Mouse (Mus musculus) mouse embryonic stem cell (cell line): Measurements from ENCODE around the gene Lsm2.
"Not testable (repeated sequence)": the region's sequence is repeated elsewhere in the genome, so short reads cannot be mapped to it uniquely, and the experiment has no call there.

Source experiments
- in situ Hi-C, 2 experiments: fragments of 300-500 bp; cut with MboI; formaldehyde crosslinking; loops; 1 replicate in 1 of 2; 3 replicates in 1 of 2; pipeline ENCODE4 v1.14.3; 2019 to 2020; ENCODE audit warnings: low sequenced_read_pairs in 2 of 2, low pct_unique_long_range_greater_than_20kb in 1 of 2, mixed read lengths in 1 of 2; ENCODE audit not compliant: unreplicated experiment in 1 of 2

Lsm2 gene

GRCm38 (mm10) chr17:35020551-35020950 is 38.9 kb downstream of the Lsm2 start:
- in situ Hi-C loops = loop anchor here in 1 of 2 experiments (5.0 kb wide), 1 partner anchor 92 kb away; no protein-coding TSS in a partner anchor

GRCm38 (mm10) chr17:35021163-35021808 is 39.6 kb downstream of the Lsm2 start:
- in situ Hi-C loops = loop anchor here in 1 of 2 experiments (5.0 kb wide), 1 partner anchor 91 kb away; no protein-coding TSS in a partner anchor

- in situ Hi-C loops = loop anchor here in 1 of 2 experiments (5.0 kb wide), 1 partner anchor 90 kb away; no protein-coding TSS in a partner anchor
Measured at GRCm38 (mm10) chr17:35021842-35022477, 40.3 kb downstream of the Lsm2 start.

- in situ Hi-C loops = loop anchor here in 1 of 2 experiments (5.0 kb wide), 1 partner anchor 90 kb away; no protein-coding TSS in a partner anchor
Measured at GRCm38 (mm10) chr17:35022541-35023060, 40.9 kb downstream of the Lsm2 start.

GRCm38 (mm10) chr17:35023221-35023620 is 41.6 kb downstream of the Lsm2 start:
- in situ Hi-C loops = loop anchor here in 1 of 2 experiments (5.0 kb wide), 1 partner anchor 89 kb away; no protein-coding TSS in a partner anchor

GRCm38 (mm10) chr17:35023756-35024155 is 42.1 kb downstream of the Lsm2 start:
- in situ Hi-C loops = loop anchor here in 1 of 2 experiments (5.0 kb wide), 1 partner anchor 89 kb away; no protein-coding TSS in a partner anchor

- in situ Hi-C loops = loop anchor here in 1 of 2 experiments (5.0 kb wide), 1 partner anchor 88 kb away; no protein-coding TSS in a partner anchor
Measured at GRCm38 (mm10) chr17:35024261-35024660, 42.6 kb downstream of the Lsm2 start.

GRCm38 (mm10) chr17:35024691-35025488 is 43.2 kb downstream of the Lsm2 start:
- in situ Hi-C loops = loop anchor here in 1 of 2 experiments (5.0 kb wide), 1 partner anchor 87 kb away; no protein-coding TSS in a partner anchor

- in situ Hi-C loops = no loop called here
Measured at GRCm38 (mm10) chr17:35026206-35026605, 44.5 kb downstream of the Lsm2 start.

- in situ Hi-C loops = no loop called here
Measured at GRCm38 (mm10) chr17:35027277-35028068, 45.8 kb downstream of the Lsm2 start, which contains the start of gene Sapcd1. Gene Sapcd1 (minus strand): TSS chr17:35028016.

- in situ Hi-C loops = no loop called here
Measured at GRCm38 (mm10) chr17:35028315-35028714, 46.7 kb downstream of the Lsm2 start.

GRCm38 (mm10) chr17:35029691-35030532 is 48.2 kb downstream of the Lsm2 start:
- in situ Hi-C loops = no loop called here

- in situ Hi-C loops = no loop called here
Measured at GRCm38 (mm10) chr17:35031272-35031671, 49.6 kb downstream of the Lsm2 start.

- in situ Hi-C loops = no loop called here
Measured at GRCm38 (mm10) chr17:35031880-35032279, 50.2 kb downstream of the Lsm2 start.

- in situ Hi-C loops = no loop called here
Measured at GRCm38 (mm10) chr17:35032323-35032870, 50.7 kb downstream of the Lsm2 start.

- in situ Hi-C loops = not testable (repeated sequence)
Measured at GRCm38 (mm10) chr17:35033703-35034102, 52.0 kb downstream of the Lsm2 start.

GRCm38 (mm10) chr17:35034896-35035295 is 53.2 kb downstream of the Lsm2 start:
- in situ Hi-C loops = no loop called here
